Mouse (Mus musculus): ENCODE measurements around the gene Postn. TPM values are rescaled to one million over a fixed set of nuclear protein-coding genes. Genes with fewer than 3 reads are reported as not detected.

Gene Postn
- polyA plus RNA-seq, 1 experiment from 2014 or later: 15.0 TPM

DNA sequence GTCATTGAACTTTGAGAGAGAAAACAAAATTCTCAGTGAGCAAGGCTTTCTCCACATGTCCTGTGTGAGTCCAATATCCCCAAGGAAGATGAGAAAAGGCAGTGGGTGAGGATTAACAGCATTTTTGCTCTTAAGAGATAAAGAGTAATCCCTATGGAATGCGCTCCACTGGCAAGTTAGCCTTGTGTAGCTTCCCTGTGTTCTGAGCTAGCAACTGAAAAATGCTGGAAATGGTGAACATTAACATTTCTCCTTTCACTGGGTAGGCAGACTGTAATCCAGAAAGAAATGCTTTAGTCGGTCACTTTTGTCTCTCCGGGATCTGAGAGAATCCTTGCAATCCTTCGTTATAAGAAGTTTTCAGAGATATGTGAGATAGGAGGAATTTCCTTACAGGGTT is 70.8 kb downstream of the Postn start:
- Histone ChIP-seq H3K27me3 (replicated peaks; ENCODE audit: control insufficient read depth, insufficient read depth, low read length) (no peaks in the 10 kb centered on the region), H3K9ac (ENCODE audit: low read length) (no peak overlapping the region), H3K9me3 (replicated peaks; ENCODE audit: control insufficient read depth, low read length) (no peaks in the 10 kb centered on the region), H3K36me3 (ENCODE audit: control insufficient read depth, insufficient read depth, low read length) (no peaks in the 10 kb centered on the region), H3K4me2 (ENCODE audit: low read length) (no peak overlapping the region), H3K4me3 (ENCODE audit: low read depth, low read length) (no peak overlapping the region), H3K27ac (ENCODE audit: low read depth, low read length) (no peak overlapping the region), H3K4me1 (ENCODE audit: control insufficient read depth, insufficient read depth, low read length) (no peaks in the 10 kb centered on the region)
- ATAC-seq (no peak), DNase-seq (ENCODE audit: low spot score) (no peak)
- WGBS: 78% methylated on average over 4 of the region's 4 CpGs

DNA sequence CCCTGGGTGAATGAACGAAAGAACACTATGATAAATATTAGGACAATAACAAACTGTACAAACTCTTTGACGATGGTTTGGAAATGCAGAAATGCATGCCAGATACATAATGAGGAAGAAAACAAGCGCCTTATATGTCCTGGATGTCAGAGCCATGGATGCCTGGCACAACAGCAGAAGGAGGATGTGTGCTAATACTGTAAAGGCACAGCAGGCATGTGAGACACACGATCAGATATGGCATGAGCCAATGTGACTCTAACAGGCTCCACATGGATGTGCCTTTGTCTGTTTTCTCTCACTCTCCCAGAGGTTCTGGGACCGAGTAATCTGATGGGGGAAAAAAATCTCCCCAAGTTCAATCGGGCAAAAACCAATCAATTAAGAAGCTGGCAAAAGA is 71.3 kb downstream of the Postn start:
- H3K4me2 ChIP-seq (ENCODE audit: low read length): no peak overlapping the region
- H3K27me3 ChIP-seq (replicated peaks; ENCODE audit: control insufficient read depth, insufficient read depth, low read length): no peaks in the 10 kb centered on the region
- no peak for DNase-seq (ENCODE audit: low spot score)
- H3K4me1 ChIP-seq (ENCODE audit: control insufficient read depth, insufficient read depth, low read length): no peaks in the 10 kb centered on the region
- no peak for ATAC-seq
- H3K9me3 ChIP-seq (replicated peaks; ENCODE audit: control insufficient read depth, low read length): no peaks in the 10 kb centered on the region
- no peak overlapping the region for H3K27ac ChIP-seq (ENCODE audit: low read depth, low read length)
- H3K9ac ChIP-seq (ENCODE audit: low read length): no peak overlapping the region
- no peaks in the 10 kb centered on the region for H3K36me3 ChIP-seq (ENCODE audit: control insufficient read depth, insufficient read depth, low read length)
- WGBS: 68% methylated on average over 6 of the region's 6 CpGs
- no peak overlapping the region for H3K4me3 ChIP-seq (ENCODE audit: low read depth, low read length)

DNA sequence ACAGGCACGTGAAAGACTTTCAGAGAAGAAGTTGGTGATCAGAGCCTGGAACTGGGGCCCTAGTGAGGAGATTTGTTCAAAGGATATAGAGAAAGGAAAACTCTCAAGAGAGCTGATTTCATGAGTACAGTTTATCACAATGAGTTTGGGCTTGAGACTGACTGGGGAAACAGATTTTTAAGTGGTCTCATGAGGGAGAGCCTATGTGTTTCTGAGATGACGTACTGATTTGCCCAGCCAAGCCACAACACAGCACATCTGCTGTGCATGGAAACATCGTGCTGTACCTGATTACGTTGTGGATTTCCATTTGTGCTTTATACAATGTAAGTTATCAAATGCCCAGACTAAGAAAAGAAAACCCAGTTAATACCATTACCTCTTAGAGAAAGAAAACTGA is 71.7 kb downstream of the Postn start:
- 72% methylated on average over 4 of the region's 4 CpGs for WGBS
- no peaks in the 10 kb centered on the region for H3K4me1 ChIP-seq (ENCODE audit: control insufficient read depth, insufficient read depth, low read length)
- ATAC-seq (no peak), DNase-seq (ENCODE audit: low spot score) (no peak)
- no peak overlapping the region for H3K27ac ChIP-seq (ENCODE audit: low read depth, low read length)
- no peak overlapping the region for H3K9ac ChIP-seq (ENCODE audit: low read length)
- H3K4me2 ChIP-seq (ENCODE audit: low read length): no peak overlapping the region
- H3K9me3 ChIP-seq (replicated peaks; ENCODE audit: control insufficient read depth, low read length): no peaks in the 10 kb centered on the region
- no peaks in the 10 kb centered on the region for H3K27me3 ChIP-seq (replicated peaks; ENCODE audit: control insufficient read depth, insufficient read depth, low read length)
- no peaks in the 10 kb centered on the region for H3K36me3 ChIP-seq (ENCODE audit: control insufficient read depth, insufficient read depth, low read length)
- no peak overlapping the region for H3K4me3 ChIP-seq (ENCODE audit: low read depth, low read length)

DNA sequence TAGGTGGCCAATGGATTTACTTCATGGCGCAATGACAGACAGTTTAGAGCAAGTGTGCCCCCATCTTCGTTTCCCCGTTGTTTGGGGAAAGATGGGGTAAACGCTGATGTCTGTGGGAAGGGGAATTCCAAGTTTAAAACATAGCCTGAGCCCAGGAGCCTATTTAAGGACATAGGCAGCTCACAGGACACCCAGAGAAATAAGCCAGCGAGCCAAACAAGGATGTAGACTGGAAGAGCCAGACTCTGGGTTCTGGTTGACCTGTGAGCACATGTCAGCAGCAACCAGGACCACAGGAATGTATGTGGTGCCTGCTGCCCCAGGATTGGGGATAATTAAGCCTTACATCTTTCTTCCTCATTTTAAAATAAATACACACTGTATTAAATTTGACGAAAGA is 73.7 kb downstream of the Postn start:
- H3K36me3 ChIP-seq (ENCODE audit: control insufficient read depth, insufficient read depth, low read length): no peaks in the 10 kb centered on the region
- no peak overlapping the region for H3K27ac ChIP-seq (ENCODE audit: low read depth, low read length)
- WGBS: 92% methylated on average over 6 of the region's 6 CpGs

DNA sequence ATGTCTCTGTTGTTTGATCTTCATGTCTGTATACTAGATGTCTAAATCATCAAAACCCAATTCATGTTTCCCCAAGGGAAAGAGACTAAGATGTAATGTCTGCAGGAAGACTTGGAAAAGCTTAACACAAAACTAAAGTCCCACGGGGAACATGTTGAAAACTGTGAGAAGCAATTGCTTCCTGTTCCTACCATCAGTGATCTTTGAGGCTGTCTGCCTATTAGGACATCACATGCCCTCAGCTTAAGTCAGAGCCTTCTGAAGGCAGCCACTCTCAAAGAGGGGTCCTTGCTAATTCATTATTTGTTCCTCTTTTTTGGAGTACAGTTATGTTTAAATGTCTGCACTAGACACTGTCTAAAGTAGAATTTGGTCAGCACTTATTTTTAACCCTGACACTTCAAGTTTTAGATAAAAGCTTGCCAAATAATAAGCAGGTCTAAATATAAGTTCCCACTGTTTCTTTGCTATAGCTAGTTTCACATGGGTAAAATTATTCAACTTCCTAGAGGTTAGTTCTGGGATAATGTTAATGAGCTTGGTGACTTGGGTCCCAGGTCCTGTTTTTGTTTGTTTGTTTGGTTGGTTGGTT is 75.6 kb downstream of the Postn start:
- WGBS: 86% methylated on average over 1 of the region's 1 CpGs
- Histone ChIP-seq H3K27me3 (replicated peaks; ENCODE audit: control insufficient read depth, insufficient read depth, low read length) (no peaks in the 10 kb centered on the region), H3K4me2 (ENCODE audit: low read length) (no peak overlapping the region), H3K27ac (ENCODE audit: low read depth, low read length) (no peak overlapping the region), H3K4me1 (ENCODE audit: control insufficient read depth, insufficient read depth, low read length) (no peaks in the 10 kb centered on the region), H3K9me3 (replicated peaks; ENCODE audit: control insufficient read depth, low read length) (no peaks in the 10 kb centered on the region), H3K4me3 (ENCODE audit: low read depth, low read length) (no peak overlapping the region), H3K9ac (ENCODE audit: low read length) (no peak overlapping the region), H3K36me3 (ENCODE audit: control insufficient read depth, insufficient read depth, low read length) (no peaks in the 10 kb centered on the region)
- no peak for ATAC-seq
- no peak for DNase-seq (ENCODE audit: low spot score)

More for the DNA sequence above, 73.7 kb downstream of the Postn start:
- H3K4me2 ChIP-seq (ENCODE audit: low read length): no peak overlapping the region
- no peaks in the 10 kb centered on the region for H3K27me3 ChIP-seq (replicated peaks; ENCODE audit: control insufficient read depth, insufficient read depth, low read length)
- no peak for DNase-seq (ENCODE audit: low spot score)
- no peaks in the 10 kb centered on the region for H3K4me1 ChIP-seq (ENCODE audit: control insufficient read depth, insufficient read depth, low read length)
- no peak for ATAC-seq
- H3K9me3 ChIP-seq (replicated peaks; ENCODE audit: control insufficient read depth, low read length): no peaks in the 10 kb centered on the region
- H3K4me3 ChIP-seq (ENCODE audit: low read depth, low read length): no peak overlapping the region
- no peak overlapping the region for H3K9ac ChIP-seq (ENCODE audit: low read length)

Other genes with a start within 250 kb of the Postn start
- gene Trpc4, start 205.1 kb upstream of the Postn start, polyA plus RNA-seq (2014; fragmentation: Nextera tagmentation; extraction: Ambion mirVana): 6.1 and 9.8 TPM in 2 replicates

All from forebrain, embryonic 14.5 days (tissue).